Mouse (Mus musculus) lung, postnatal 0 days (tissue): ENCODE measurements around the gene Erbb2. TPM values are rescaled to one million over a fixed set of nuclear protein-coding genes. Genes with fewer than 3 reads are reported as not detected.
A peak's percentile ranks its signal among the peaks of the same experiment; 100 is the strongest.

Source experiments
- ATAC-seq: fragments of 200-750 bp; cut with Nextera tagmentation; 2 replicates; pipeline ENCODE4 v1.8.0; 2017; ENCODE audit warnings: moderate library complexity
- DNase-seq: peaks from one replicate; pipeline ENCODE4 v3.0.0-alpha.2; 2016; ENCODE audit warnings: low spot score
- H3K27ac ChIP-seq: fragments of 300-500 bp; sonication (generic); 2 replicates; pipeline ENCODE4 v1.5.1; 2014; ENCODE audit warnings: antibody characterized with exemption, mild to moderate bottlenecking, low read length, mixed read lengths
- H3K27me3 ChIP-seq: fragments of 300-500 bp; sonication (generic); replicated peaks from 2 replicates; pipeline ENCODE4 v1.6.1; 2014; ENCODE audit warnings: low read length, mixed read lengths; ENCODE audit not compliant: insufficient read depth
- H3K36me3 ChIP-seq: fragments of 300-500 bp; sonication (generic); 2 replicates; pipeline ENCODE4 v1.6.1; 2014; ENCODE audit warnings: low read length, mixed read lengths; ENCODE audit not compliant: insufficient read depth
- H3K4me1 ChIP-seq: fragments of 300-500 bp; sonication (generic); 2 replicates; pipeline ENCODE4 v1.6.1; 2014; ENCODE audit warnings: antibody characterized with exemption, low read depth, low read length, mixed read lengths; ENCODE audit not compliant: insufficient read depth
- H3K4me2 ChIP-seq: fragments of 300-500 bp; sonication (generic); replicated peaks from 2 replicates; pipeline ENCODE4 v1.6.1; 2014; ENCODE audit warnings: low read depth, mild to moderate bottlenecking, low read length, moderate library complexity, mixed read lengths
- H3K4me3 ChIP-seq: fragments of 300-500 bp; sonication (generic); 2 replicates; pipeline ENCODE4 v1.5.1; 2014; ENCODE audit warnings: low read depth, low read length
- H3K9ac ChIP-seq: fragments of 300-500 bp; sonication (generic); replicated peaks from 2 replicates; pipeline ENCODE4 v1.6.1; 2014; ENCODE audit warnings: low read depth, mild to moderate bottlenecking
- H3K9me3 ChIP-seq: fragments of 300-500 bp; sonication (generic); 2 replicates; pipeline ENCODE4 v1.6.1; 2016; ENCODE audit warnings: low read length, mixed read lengths
- CTCF ChIP-seq: IDR thresholded peaks from 2 replicates; pipeline ENCODE4 v1.5.1; 2016; ENCODE audit warnings: antibody characterized with exemption, mild to moderate bottlenecking
- EP300 ChIP-seq: IDR thresholded peaks from 2 replicates; pipeline ENCODE4 v1.6.1; 2016; ENCODE audit warnings: antibody characterized with exemption, mild to moderate bottlenecking, control low read depth
- WGBS: fragments of 180-500 bp; shearing (Covaris S2); extraction: QIAGEN DNeasy Blood & Tissue Kit; methylation state at CpG from one replicate; pipeline ENCODE4 v1.1.7; 2014; 5-methylcytosine and 5-hydroxymethylcytosine counted together
- polyA plus RNA-seq: library from polyadenylated mRNA; unstranded; fragments of >200 nt; fragmentation: Nextera tagmentation; extraction: Ambion mirVana; gene quantifications from 2 replicates; pipeline ENCODE4 v1.2.1, GENCODE M21; 2015

Erbb2 gene
- polyA plus RNA-seq, 1 experiment from 2014 or later: 21.2 TPM

DNA sequence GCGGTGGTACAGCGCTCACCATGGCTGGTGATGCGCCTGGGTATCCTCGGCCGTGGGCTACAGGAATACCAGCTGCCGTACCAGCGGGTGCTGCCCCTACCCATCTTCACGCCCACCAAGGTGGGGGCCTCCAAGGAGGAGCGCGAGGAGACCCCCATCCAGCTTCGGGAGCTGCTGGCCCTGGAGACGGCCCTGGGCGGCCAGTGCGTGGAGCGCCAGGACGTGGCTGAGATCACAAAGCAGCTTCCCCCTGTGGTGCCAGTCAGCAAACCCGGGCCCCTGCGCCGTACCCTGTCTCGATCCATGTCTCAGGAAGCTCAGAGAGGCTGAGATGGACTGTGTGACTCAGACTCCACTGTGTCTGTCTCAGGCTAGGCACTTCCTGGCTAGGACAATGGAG, 28.1 kb upstream of the Erbb2 start:
- Histone ChIP-seq H3K27me3 (peaks cover 13% of the 10 kb centered on the region; the same call in 1 of the 2 replicates), H3K4me2 (no peak overlapping the region), H3K27ac (no peak overlapping the region), H3K9ac (no peak overlapping the region), H3K4me1 (no peaks in the 10 kb centered on the region), H3K9me3 (no peaks in the 10 kb centered on the region), H3K36me3 (peaks cover 6% of the 10 kb centered on the region; the same call in 1 of the 2 replicates), H3K4me3 (no peak overlapping the region)
- TF ChIP-seq EP300 (no peak), CTCF (no peak)
- ATAC-seq (no peak), DNase-seq (no peak)
- WGBS: 78% methylated on average over 20 of the region's 20 CpGs

DNA sequence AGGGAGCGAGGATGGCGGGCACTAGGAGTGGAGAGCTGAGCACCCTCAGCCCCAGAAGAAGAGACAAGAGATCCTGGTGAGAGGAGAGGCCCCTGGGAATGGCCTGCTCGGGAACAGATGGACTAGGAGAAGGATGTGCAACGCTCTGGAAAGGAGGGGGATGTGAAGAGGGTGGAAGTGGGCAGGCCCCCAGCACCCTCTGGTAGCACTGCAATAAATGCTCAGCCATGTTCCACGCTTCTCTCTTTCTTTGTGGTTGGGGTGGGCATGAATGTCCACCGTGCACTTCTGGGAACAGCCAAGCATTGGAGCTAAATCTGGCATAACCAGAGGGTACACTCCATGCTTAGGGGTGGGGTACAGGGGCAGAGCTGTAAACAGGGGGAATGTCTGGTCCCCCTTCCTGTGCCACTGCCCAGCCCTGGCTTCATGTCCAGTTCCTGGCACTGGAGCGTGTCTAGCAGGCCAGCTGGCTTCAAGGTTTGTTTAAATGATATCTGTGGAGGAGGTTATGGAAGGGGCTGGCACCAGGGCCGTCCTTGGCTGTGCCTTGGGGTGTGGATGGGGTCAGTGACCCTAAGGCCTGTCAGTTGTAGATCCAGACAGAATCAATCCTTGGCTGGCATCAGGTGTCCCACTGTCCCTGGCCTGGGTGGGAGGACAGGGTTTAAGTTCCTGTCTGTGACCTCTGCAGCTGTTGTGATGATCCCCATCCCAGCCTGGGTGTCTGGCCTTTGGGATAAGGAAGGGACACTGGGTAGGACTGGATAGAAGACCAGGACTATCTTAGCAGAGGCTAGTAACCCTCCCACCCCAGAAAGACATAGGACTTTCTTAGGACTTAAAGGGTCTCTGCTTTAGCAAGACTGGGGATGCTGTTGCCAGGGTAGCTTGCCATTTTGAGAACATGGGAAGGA, 27.3 kb upstream of the Erbb2 start:
- Histone ChIP-seq H3K4me3 (no peak overlapping the region), H3K27ac (no peak overlapping the region), H3K4me2 (no peak overlapping the region), H3K27me3 (peaks cover 13% of the 10 kb centered on the region; the same call in 1 of the 2 replicates), H3K4me1 (no peaks in the 10 kb centered on the region), H3K9ac (no peak overlapping the region), H3K36me3 (peaks cover 6% of the 10 kb centered on the region; the same call in 1 of the 2 replicates), H3K9me3 (no peaks in the 10 kb centered on the region)
- TF ChIP-seq EP300 (no peak), CTCF (no peak)
- ATAC-seq (no peak), DNase-seq (no peak)
- 73% methylated on average over 8 of the region's 8 CpGs for WGBS

DNA sequence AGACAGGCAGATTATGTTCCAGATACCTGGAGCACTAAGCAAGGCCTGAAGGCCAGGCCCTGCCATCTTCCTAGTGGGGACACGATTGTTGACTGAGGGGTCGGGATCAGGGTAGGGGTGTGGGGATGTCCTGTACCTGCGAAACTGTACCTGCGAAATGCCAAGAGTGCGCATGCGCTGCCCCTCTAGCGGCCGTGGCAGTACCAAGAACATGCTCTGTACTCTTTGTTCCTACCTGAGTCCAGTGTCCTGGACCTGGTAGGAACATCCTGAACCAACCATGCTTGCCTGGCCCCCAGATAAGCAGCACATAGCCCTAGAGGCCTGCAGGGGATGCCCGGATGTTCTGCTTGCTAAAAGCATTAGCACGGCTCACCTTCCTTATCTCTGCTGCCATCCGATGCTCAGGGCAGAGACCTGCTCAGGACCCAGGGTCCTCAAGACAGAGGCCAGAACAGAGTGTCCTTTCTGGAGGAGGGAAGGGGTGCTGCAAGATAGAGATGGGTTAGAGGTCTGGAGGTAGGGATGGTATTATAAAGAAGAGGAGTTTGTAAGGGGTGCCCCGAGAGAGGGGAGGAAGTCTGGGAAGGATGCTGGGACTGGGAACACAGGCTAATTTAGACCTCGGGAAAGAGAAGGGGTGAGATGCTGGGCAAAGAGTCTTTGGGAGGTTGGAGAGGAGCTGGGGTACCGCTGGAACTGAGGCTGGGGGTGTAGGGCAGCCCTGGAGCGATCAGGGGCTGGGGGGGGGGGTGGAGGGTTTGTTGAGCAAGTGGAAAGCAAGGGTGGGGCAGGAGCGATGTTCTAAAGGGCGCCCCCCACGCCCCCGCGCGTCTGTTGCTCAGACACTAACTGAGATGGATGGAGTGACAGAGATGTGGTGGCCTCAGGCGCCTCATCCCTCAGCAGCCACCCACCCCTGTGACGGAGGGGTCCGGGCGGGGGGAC, 26.4 kb upstream of the Erbb2 start, which contains the start of gene Pnmt:
TSS of gene Pnmt (plus strand) at position 813 of the 948 bp plus-strand sequence.
- Histone ChIP-seq H3K9me3 (no peaks in the 10 kb centered on the region), H3K27ac (no peak within 1 kb of the TSS), H3K4me2 (no peak within 1 kb of the TSS), H3K9ac (no peak within 1 kb of the TSS), H3K36me3 (0 out of 2 replicates have a peak, but pooled peaks cover under 1% of the 10 kb centered on the region), H3K4me1 (no peaks in the 10 kb centered on the region), H3K4me3 (no peak within 1 kb of the TSS), H3K27me3 (peaks cover 13% of the 10 kb centered on the region; the same call in 1 of the 2 replicates)
- ATAC-seq (no peak), DNase-seq (no peak)
- 42% methylated on average over 24 of the region's 25 CpGs for WGBS
- TF ChIP-seq EP300 (no peak), CTCF (no peak)

DNA sequence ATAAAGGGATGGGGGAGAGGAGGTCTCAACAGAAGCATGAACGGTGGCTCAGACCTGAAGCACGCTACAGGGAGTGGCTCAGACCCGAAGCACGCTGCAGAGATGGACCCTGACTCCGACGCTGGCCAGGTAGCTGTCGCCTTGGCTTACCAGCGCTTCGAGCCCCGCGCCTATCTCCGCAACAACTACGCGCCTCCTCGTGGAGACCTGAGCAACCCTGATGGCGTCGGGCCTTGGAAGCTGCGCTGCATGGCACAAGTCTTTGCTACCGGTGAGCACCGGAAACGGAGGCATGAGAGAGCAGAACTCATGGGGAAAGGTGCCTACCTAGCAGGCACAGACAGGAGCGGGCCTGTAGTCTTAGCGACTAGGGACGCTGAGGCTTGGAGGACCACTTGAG, 25.7 kb upstream of the Erbb2 start:
- ATAC-seq: no peak
- Histone ChIP-seq H3K4me2 (no peak overlapping the region), H3K4me1 (no peaks in the 10 kb centered on the region), H3K9ac (no peak overlapping the region), H3K9me3 (no peaks in the 10 kb centered on the region), H3K4me3 (no peak overlapping the region), H3K27me3 (peaks cover 13% of the 10 kb centered on the region; the same call in 1 of the 2 replicates), H3K36me3 (no peaks in the 10 kb centered on the region), H3K27ac (no peak overlapping the region)
- TF ChIP-seq EP300 (no peak), CTCF (peak; percentile 41)
- WGBS: 11% methylated on average over 24 of the region's 24 CpGs
- DNase-seq: no peak

DNA sequence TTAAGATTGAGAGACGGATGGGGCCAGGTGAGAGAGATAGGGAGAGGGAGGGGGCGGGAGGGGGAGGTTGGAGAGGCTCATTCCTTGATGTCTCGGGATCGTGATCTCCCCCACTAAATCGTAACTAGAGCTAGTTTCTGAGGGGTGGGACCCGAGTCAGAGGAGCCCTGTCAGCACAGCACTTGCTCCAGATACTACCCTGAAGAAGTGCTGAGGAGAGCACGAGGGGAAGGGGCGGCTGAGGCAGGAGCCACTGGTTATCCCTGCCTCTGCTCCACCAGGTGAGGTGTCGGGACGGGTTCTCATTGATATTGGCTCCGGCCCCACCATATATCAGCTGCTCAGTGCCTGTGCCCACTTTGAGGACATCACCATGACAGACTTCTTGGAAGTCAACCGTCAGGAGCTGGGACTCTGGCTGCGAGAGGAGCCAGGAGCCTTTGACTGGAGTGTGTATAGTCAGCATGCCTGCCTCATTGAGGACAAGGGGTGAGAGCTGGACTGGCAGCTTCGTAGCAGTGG, 25.2 kb upstream of the Erbb2 start:
- H3K4me3 ChIP-seq: no peak overlapping the region
- H3K4me2 ChIP-seq: no peak overlapping the region
- no peaks in the 10 kb centered on the region for H3K36me3 ChIP-seq
- 39% methylated on average over 14 of the region's 14 CpGs for WGBS
- no peak overlapping the region for H3K9ac ChIP-seq
- peaks cover 13% of the 10 kb centered on the region; the same call in 1 of the 2 replicates for H3K27me3 ChIP-seq
- H3K4me1 ChIP-seq: no peaks in the 10 kb centered on the region
- DNase-seq: no peak
- H3K27ac ChIP-seq: no peak overlapping the region
- no peak for ATAC-seq
- TF ChIP-seq CTCF (no peak), EP300 (no peak)
- no peaks in the 10 kb centered on the region for H3K9me3 ChIP-seq
